Mouse (Mus musculus): ENCODE measurements around the gene Vipr2. TPM values are rescaled to one million over a fixed set of nuclear protein-coding genes. Genes with fewer than 3 reads are reported as not detected.

Gene Vipr2
- polyA plus RNA-seq, 1 experiment from 2014 or later: 2.7 TPM

DNA sequence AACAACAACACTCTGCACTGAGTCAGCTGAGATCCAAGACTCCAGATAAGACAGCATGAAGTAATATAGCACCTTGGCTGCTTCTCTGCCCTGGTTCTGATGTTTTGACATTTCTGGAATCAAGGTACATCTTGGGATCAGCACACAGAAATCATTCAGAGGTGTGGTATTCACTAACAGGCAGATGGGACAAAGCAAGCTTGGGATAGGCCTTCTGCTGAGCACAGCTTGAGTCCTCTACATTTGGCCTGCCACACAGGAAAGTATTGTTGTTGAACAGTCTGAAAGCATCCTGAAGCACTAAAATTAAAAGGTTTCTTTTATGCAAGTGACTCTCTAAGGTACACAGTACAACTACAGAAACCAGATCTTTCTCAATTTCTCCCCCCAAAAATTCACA, 117.1 kb downstream of the Vipr2 start:
- Histone ChIP-seq H3K9ac (ENCODE audit: low read depth, low read length) (no peak overlapping the region), H3K27ac (ENCODE audit: low read depth, low read length) (no peak overlapping the region), H3K4me2 (no peak overlapping the region), H3K9me3 (replicated peaks; ENCODE audit: control insufficient read depth, low read length) (no peaks in the 10 kb centered on the region), H3K4me3 (ENCODE audit: low read depth, low read length) (no peak overlapping the region), H3K36me3 (ENCODE audit: control insufficient read depth, insufficient read depth, low read length) (no peaks in the 10 kb centered on the region), H3K27me3 (ENCODE audit: control insufficient read depth, insufficient read depth, low read length) (no peaks in the 10 kb centered on the region), H3K4me1 (ENCODE audit: control insufficient read depth, insufficient read depth, low read length) (no peaks in the 10 kb centered on the region)
- ATAC-seq (replicated peaks; ENCODE audit: insufficient number of reproducible peaks, low FRiP score, low TSS enrichment): no peak

Small RNAs within 50 kb of the gene (microRNA-seq; reads per million reads assigned to microRNA genes)
- not detected for gene Gm44372 (ENCODE audit: borderline number of aligned reads)

Other genes with a start within 250 kb of the Vipr2 start
- 31.2 and 34.7 TPM in 2 replicates for gene Zfp386, start 30.0 kb upstream of the Vipr2 start, polyA plus RNA-seq (2014; fragmentation: Nextera tagmentation; extraction: Ambion mirVana)
- 7.3 and 9.3 TPM in 2 replicates for gene Wdr60, start 185.3 kb downstream of the Vipr2 start, polyA plus RNA-seq (2014; fragmentation: Nextera tagmentation; extraction: Ambion mirVana)
- gene Gm11027, start 197.7 kb downstream of the Vipr2 start, polyA plus RNA-seq (2014; fragmentation: Nextera tagmentation; extraction: Ambion mirVana): not detected in 2 replicates
- 15.7 and 16.6 TPM in 2 replicates for gene Esyt2, start 203.5 kb downstream of the Vipr2 start, polyA plus RNA-seq (2014; fragmentation: Nextera tagmentation; extraction: Ambion mirVana)